Mouse (Mus musculus): ENCODE measurements around the gene Dnmt3a. TPM values are rescaled to one million over a fixed set of nuclear protein-coding genes. Genes with fewer than 3 reads are reported as not detected.

Gene Dnmt3a
- total and polyA plus RNA-seq, 3 experiments, result 15.9 to 34.4 TPM; not detected in 1

GRCm38 (mm10) chr12:3857231-3857630 is 51.4 kb downstream of the Dnmt3a start:
- peaks cover 5 to 29% of the 10 kb centered on the region in 2 experiments; a peak in 3 of 4 replicates for H3K36me3 ChIP-seq (ENCODE audit: control insufficient read depth in 1 of 2, insufficient read depth in 2 of 2, low read length in 2 of 2)
- H3K4me3 ChIP-seq (ENCODE audit: control insufficient read depth in 1 of 2, insufficient read depth in 1 of 2, low read depth in 2 of 2, low read length in 2 of 2), result no peak overlapping the region
- no peak for DNase-seq (ENCODE audit: low read depth, low spot score)
- TF ChIP-seq POLR2AphosphoS2 (IDR thresholded peaks at IDR 0.05; ENCODE audit: low read length), result no peak
- no peak for TF ChIP-seq USF1 (IDR thresholded peaks at IDR 0.05; ENCODE audit: low read depth, low read length)
- no peak for TF ChIP-seq UBTF (IDR thresholded peaks at IDR 0.05; ENCODE audit: borderline replicate concordance, insufficient read depth, low read depth, low read length)
- H3K27ac ChIP-seq (ENCODE audit: control insufficient read depth, low read depth, low read length), result peak overlapping the region; percentile 79
- peaks cover 25 to 33% of the 10 kb centered on the region in 2 experiments for H3K4me1 ChIP-seq (ENCODE audit: control insufficient read depth in 1 of 2, insufficient read depth in 2 of 2, low read length in 2 of 2)
- no peaks in the 10 kb centered on the region for H3K9me3 ChIP-seq (replicated peaks; ENCODE audit: insufficient read depth, low read length)
- peak overlapping the region; percentile 18; the same call in 1 of the 2 replicates for H3K9ac ChIP-seq (ENCODE audit: control insufficient read depth, low read depth, low read length, poor library complexity, severe bottlenecking)
- peaks cover 2% of the 10 kb centered on the region; the same call in 1 of the 2 replicates for H3K79me2 ChIP-seq (ENCODE audit: control insufficient read depth, insufficient read depth, low read length, poor library complexity)
- no peaks in the 10 kb centered on the region for H3K27me3 ChIP-seq (ENCODE audit: control insufficient read depth in 1 of 2, insufficient read depth in 2 of 2, low read length in 2 of 2)

DNA sequence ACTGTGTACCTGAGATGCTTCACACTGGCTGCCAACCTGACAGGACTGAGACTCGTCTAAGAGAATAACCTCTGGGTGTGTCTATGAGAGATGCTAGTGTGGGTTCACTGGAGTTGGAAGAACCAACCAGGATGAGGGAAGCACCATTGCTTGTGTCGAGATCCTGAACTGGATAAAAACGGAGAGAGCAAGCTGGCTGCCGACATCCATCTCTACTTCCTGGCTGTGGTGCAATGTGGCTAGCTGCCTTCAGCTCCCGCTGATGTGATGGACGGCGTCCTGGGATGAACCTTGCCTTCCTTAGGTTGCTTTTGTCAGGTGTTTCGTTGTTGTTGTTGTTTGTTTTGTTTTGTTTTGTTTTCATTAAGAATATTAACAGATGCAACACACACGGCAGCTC is 52.0 kb downstream of the Dnmt3a start:
- H3K79me2 ChIP-seq (ENCODE audit: control insufficient read depth, insufficient read depth, low read length, poor library complexity), result peaks cover 2% of the 10 kb centered on the region; the same call in 1 of the 2 replicates
- no peak overlapping the region for H3K9ac ChIP-seq (ENCODE audit: control insufficient read depth, low read depth, low read length, poor library complexity, severe bottlenecking)
- H3K4me3 ChIP-seq (ENCODE audit: control insufficient read depth in 1 of 2, insufficient read depth in 1 of 2, low read depth in 2 of 2, low read length in 2 of 2), result no peak overlapping the region
- DNase-seq (ENCODE audit: low read depth, low spot score), result no peak
- H3K4me1 ChIP-seq (ENCODE audit: control insufficient read depth in 1 of 2, insufficient read depth in 2 of 2, low read length in 2 of 2), result peaks cover 25 to 33% of the 10 kb centered on the region in 2 experiments
- H3K27ac ChIP-seq (ENCODE audit: control insufficient read depth, low read depth, low read length), result no peak overlapping the region
- peaks cover 5 to 29% of the 10 kb centered on the region in 2 experiments; a peak in 3 of 4 replicates for H3K36me3 ChIP-seq (ENCODE audit: control insufficient read depth in 1 of 2, insufficient read depth in 2 of 2, low read length in 2 of 2)
- no peaks in the 10 kb centered on the region for H3K9me3 ChIP-seq (replicated peaks; ENCODE audit: insufficient read depth, low read length)
- TF ChIP-seq KAT2A (conservative IDR thresholded peaks at IDR 0.05; ENCODE audit: low read depth, low read length), result no peak
- TF ChIP-seq EP300 (IDR thresholded peaks at IDR 0.05; ENCODE audit: low read depth in 1 of 2, low read length in 2 of 2), result no peak
- no peak for TF ChIP-seq RAD21 (IDR thresholded peaks at IDR 0.05; ENCODE audit: low read depth, low read length)
- no peak for TF ChIP-seq MAZ (IDR thresholded peaks at IDR 0.05; ENCODE audit: low read depth, low read length)
- TF ChIP-seq HCFC1 (IDR thresholded peaks at IDR 0.05; ENCODE audit: low read depth, low read length), result no peak
- no peak for TF ChIP-seq MEF2A (IDR thresholded peaks at IDR 0.05; ENCODE audit: extremely low read depth, insufficient replicate concordance, low read depth, low read length, poor library complexity, severe bottlenecking)
- TF ChIP-seq GABPA (IDR thresholded peaks at IDR 0.05; ENCODE audit: low read depth, low read length), result no peak
- TF ChIP-seq E2F4 (IDR thresholded peaks at IDR 0.05; ENCODE audit: borderline replicate concordance, low read depth, low read length), result no peak
- no peak for TF ChIP-seq TAL1 (IDR thresholded peaks at IDR 0.05; ENCODE audit: low read length)
- no peak for TF ChIP-seq CTCF (IDR thresholded peaks at IDR 0.05 in 2 of 3, conservative IDR thresholded peaks at IDR 0.05 in 1 of 3; ENCODE audit: control insufficient read depth in 1 of 3, insufficient read depth in 1 of 3, low read depth in 2 of 3, low read length in 3 of 3, poor library complexity in 1 of 3, severe bottlenecking in 1 of 3)
- no peak for TF ChIP-seq JUND (IDR thresholded peaks at IDR 0.05; ENCODE audit: low read depth, low read length)
- TF ChIP-seq RCOR1 (IDR thresholded peaks at IDR 0.05; ENCODE audit: low read depth, low read length), result no peak
- TF ChIP-seq NRF1 (IDR thresholded peaks at IDR 0.05; ENCODE audit: insufficient read depth, low read depth, low read length, poor library complexity, severe bottlenecking), result no peak
- no peak for TF ChIP-seq POLR2AphosphoS5 (IDR thresholded peaks at IDR 0.05; ENCODE audit: borderline replicate concordance, low read depth, low read length)
- TF ChIP-seq ZNF384 (IDR thresholded peaks at IDR 0.05; ENCODE audit: low read depth, low read length), result no peak
- no peak for TF ChIP-seq CHD2 (IDR thresholded peaks at IDR 0.05; ENCODE audit: low read length)
- TF ChIP-seq ZC3H11A (IDR thresholded peaks at IDR 0.05; ENCODE audit: low read depth, low read length), result no peak
- H3K27me3 ChIP-seq (ENCODE audit: control insufficient read depth in 1 of 2, insufficient read depth in 2 of 2, low read length in 2 of 2), result no peaks in the 10 kb centered on the region

Data from MEL (cell line).